Mouse (Mus musculus): ENCODE measurements around the gene Prdx2. TPM values are rescaled to one million over a fixed set of nuclear protein-coding genes. Genes with fewer than 3 reads are reported as not detected.
A peak's percentile ranks its signal among the peaks of the same experiment; 100 is the strongest.

The Prdx2 gene
- total RNA-seq, 1 experiment, result 328 TPM

DNA sequence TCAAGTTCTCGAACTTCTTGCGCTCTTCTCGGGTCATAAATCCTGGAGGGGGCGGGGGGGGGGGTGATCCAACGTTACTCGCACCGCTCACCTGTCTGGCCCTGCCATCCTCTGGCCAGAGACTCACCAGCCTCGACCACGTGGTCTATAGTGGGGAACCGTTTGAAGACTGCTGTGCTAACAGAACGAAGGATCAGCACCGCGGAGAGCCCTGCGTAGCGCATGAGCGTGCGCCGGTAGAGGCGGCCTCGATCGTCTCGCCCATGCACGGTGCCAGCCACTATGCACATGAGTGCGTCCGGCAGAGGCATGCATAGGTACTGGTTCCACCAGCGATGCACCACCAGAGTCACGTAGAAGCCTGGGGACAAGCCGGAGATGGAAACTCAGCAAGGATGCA, 41.9 kb downstream of the Prdx2 start:
- no peak for DNase-seq (ENCODE audit: low read depth, low spot score)
- TF ChIP-seq MAFK (IDR thresholded peaks at IDR 0.05; ENCODE audit: insufficient read depth, low read depth, low read length), result no peak
- no peak for TF ChIP-seq HCFC1 (IDR thresholded peaks at IDR 0.05; ENCODE audit: borderline replicate concordance, insufficient read depth, low read length)
- no peak for TF ChIP-seq ZC3H11A (IDR thresholded peaks at IDR 0.05; ENCODE audit: borderline replicate concordance, low read depth, low read length)
- TF ChIP-seq ZNF384 (IDR thresholded peaks at IDR 0.05; ENCODE audit: low read depth, low read length), result no peak
- no peak for TF ChIP-seq CHD2 (IDR thresholded peaks at IDR 0.05; ENCODE audit: low read depth, low read length)
- Histone ChIP-seq H3K4me1 (ENCODE audit: control insufficient read depth in 2 of 2, insufficient read depth in 2 of 2, low read length in 2 of 2, poor library complexity in 1 of 2) (peaks cover 0 to 17% of the 10 kb centered on the region in 2 experiments; a peak in 2 of 4 replicates), H3K4me3 (ENCODE audit: insufficient read depth in 1 of 2, low read depth in 1 of 2, low read length in 2 of 2, poor library complexity in 1 of 2, severe bottlenecking in 1 of 2) (no peak overlapping the region), H3K9ac (ENCODE audit: insufficient read depth, low read depth, low read length, poor library complexity, severe bottlenecking) (no peak overlapping the region), H3K36me3 (ENCODE audit: control insufficient read depth, insufficient read depth, low read length, poor library complexity, severe bottlenecking) (no peaks in the 10 kb centered on the region), H3K9me3 (ENCODE audit: control insufficient read depth, insufficient read depth, low read depth, low read length) (no peaks in the 10 kb centered on the region), H3K27ac (ENCODE audit: insufficient read depth, low read depth, low read length, poor library complexity, severe bottlenecking) (no peak overlapping the region)
- in situ Hi-C loops (cut with MboI; ENCODE audit: low sequenced_read_pairs in 2 of 2, unreplicated experiment in 2 of 2), result no loop called here

DNA sequence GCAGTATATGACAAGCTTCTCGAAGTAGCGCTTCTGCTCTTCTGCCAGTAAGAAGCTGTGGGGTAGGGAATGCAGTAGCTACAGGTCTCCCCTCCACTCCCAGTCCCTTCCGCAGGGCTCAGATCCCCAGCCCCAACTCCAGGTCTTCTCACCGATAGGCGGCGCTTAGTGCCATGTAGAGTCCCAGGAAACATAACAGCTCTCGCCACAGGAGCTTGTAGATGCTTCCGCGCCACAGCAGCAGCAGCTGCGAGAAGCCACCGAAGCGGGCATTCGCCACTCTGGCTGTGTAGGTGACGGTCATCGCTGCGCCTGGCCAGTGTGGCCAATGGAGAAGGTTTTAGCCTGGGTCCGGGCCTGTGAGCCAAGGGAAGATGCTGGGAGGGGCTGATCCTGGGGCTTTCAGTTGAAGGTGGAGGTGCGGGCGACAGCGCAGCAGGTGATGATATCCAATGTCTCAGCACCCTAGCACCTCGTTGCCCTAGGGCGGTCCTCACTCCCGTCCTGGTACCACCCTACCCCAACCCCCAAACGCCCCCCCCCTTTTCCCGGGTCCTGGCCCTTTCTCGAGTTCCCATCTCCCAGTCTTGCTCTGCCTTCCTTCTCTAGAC, 43.9 kb downstream of the Prdx2 start:
- no peak overlapping the region for H3K27ac ChIP-seq (ENCODE audit: insufficient read depth, low read depth, low read length, poor library complexity, severe bottlenecking)
- H3K9ac ChIP-seq (ENCODE audit: insufficient read depth, low read depth, low read length, poor library complexity, severe bottlenecking), result no peak overlapping the region; the same call in 1 of the 2 replicates
- peak; percentile 79 for DNase-seq (ENCODE audit: low read depth, low spot score)
- H3K4me1 ChIP-seq (ENCODE audit: control insufficient read depth in 2 of 2, insufficient read depth in 2 of 2, low read length in 2 of 2, poor library complexity in 1 of 2), result peaks cover 2 to 15% of the 10 kb centered on the region in 2 experiments; a peak in 2 of 4 replicates
- TF ChIP-seq MAFK (IDR thresholded peaks at IDR 0.05; ENCODE audit: insufficient read depth, low read depth, low read length) (no peak), HCFC1 (IDR thresholded peaks at IDR 0.05; ENCODE audit: borderline replicate concordance, insufficient read depth, low read length) (no peak), ZC3H11A (IDR thresholded peaks at IDR 0.05; ENCODE audit: borderline replicate concordance, low read depth, low read length) (no peak), ZNF384 (IDR thresholded peaks at IDR 0.05; ENCODE audit: low read depth, low read length) (no peak), CHD2 (IDR thresholded peaks at IDR 0.05; ENCODE audit: low read depth, low read length) (no peak)
- in situ Hi-C loops (cut with MboI; ENCODE audit: low sequenced_read_pairs in 2 of 2, unreplicated experiment in 2 of 2), result no loop called here
- no peaks in the 10 kb centered on the region for H3K9me3 ChIP-seq (ENCODE audit: control insufficient read depth, insufficient read depth, low read depth, low read length)
- peak overlapping the region; percentile 53 to 63; a peak in 3 of 4 replicates for H3K4me3 ChIP-seq (ENCODE audit: insufficient read depth in 1 of 2, low read depth in 1 of 2, low read length in 2 of 2, poor library complexity in 1 of 2, severe bottlenecking in 1 of 2)
- H3K36me3 ChIP-seq (ENCODE audit: control insufficient read depth, insufficient read depth, low read length, poor library complexity, severe bottlenecking), result peaks cover 8% of the 10 kb centered on the region

DNA sequence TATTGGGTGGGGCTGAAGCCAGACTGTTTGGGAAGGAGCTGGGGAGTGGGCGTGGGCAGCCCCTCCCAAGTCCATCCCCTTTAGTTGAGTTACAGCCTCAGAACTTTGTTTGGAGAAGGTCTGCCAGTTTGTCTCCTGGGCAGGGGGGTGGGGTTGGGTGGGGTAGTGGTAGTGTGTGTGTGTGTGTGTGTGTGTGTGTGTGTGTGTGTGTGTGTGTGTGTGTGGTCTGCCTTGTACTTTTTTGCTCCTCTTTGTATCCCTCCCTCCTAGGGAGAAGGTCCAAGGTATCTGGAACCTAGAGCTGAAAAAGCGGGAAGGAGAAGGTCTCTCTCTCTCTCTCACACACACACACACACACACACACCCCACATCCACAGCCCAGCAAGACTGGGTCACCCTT, 45.0 kb downstream of the Prdx2 start, which contains the start of gene Best2:
Gene Best2, minus strand, starts transcription at position 101 of the 400 bp plus-strand sequence.
- TF ChIP-seq CHD2 (IDR thresholded peaks at IDR 0.05; ENCODE audit: low read depth, low read length) (no peak), HCFC1 (IDR thresholded peaks at IDR 0.05; ENCODE audit: borderline replicate concordance, insufficient read depth, low read length) (no peak), MAFK (IDR thresholded peaks at IDR 0.05; ENCODE audit: insufficient read depth, low read depth, low read length) (no peak), ZNF384 (IDR thresholded peaks at IDR 0.05; ENCODE audit: low read depth, low read length) (no peak), ZC3H11A (IDR thresholded peaks at IDR 0.05; ENCODE audit: borderline replicate concordance, low read depth, low read length) (no peak)
- peak within 1 kb of the TSS; percentile 53 to 63; a peak in 3 of 4 replicates for H3K4me3 ChIP-seq (ENCODE audit: insufficient read depth in 1 of 2, low read depth in 1 of 2, low read length in 2 of 2, poor library complexity in 1 of 2, severe bottlenecking in 1 of 2)
- no peak within 1 kb of the TSS for H3K27ac ChIP-seq (ENCODE audit: insufficient read depth, low read depth, low read length, poor library complexity, severe bottlenecking)
- H3K9ac ChIP-seq (ENCODE audit: insufficient read depth, low read depth, low read length, poor library complexity, severe bottlenecking), result no peak within 1 kb of the TSS; the same call in 1 of the 2 replicates
- no peaks in the 10 kb centered on the region for H3K9me3 ChIP-seq (ENCODE audit: control insufficient read depth, insufficient read depth, low read depth, low read length)
- H3K4me1 ChIP-seq (ENCODE audit: control insufficient read depth in 2 of 2, insufficient read depth in 2 of 2, low read length in 2 of 2, poor library complexity in 1 of 2), result peaks cover 2 to 10% of the 10 kb centered on the region in 2 experiments; a peak in 2 of 4 replicates
- in situ Hi-C loops (cut with MboI; ENCODE audit: low sequenced_read_pairs in 2 of 2, unreplicated experiment in 2 of 2), result no loop called here
- H3K36me3 ChIP-seq (ENCODE audit: control insufficient read depth, insufficient read depth, low read length, poor library complexity, severe bottlenecking), result peaks cover 19% of the 10 kb centered on the region
- DNase-seq (ENCODE audit: low read depth, low spot score), result no peak

DNA sequence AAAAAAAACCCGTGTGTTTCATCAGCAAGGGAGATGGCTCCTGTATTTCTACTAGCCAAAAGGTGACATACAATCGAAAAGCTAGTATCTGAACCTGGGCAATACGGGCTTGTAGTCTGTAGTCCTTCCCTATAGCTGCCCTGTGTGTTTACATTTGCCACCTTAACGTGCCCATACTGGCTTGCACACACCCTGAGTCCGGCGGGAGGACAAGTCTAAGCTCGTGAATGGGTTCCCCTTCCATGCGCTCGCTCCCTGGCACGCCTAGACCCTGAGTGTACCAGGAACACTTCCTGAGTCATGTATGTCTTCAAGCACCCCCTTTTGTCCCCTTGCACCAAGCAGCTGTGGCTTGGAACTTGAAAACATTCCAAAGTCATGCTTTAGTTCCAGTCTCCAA, 47.3 kb downstream of the Prdx2 start:
- H3K9me3 ChIP-seq (ENCODE audit: control insufficient read depth, insufficient read depth, low read depth, low read length), result no peaks in the 10 kb centered on the region
- H3K9ac ChIP-seq (ENCODE audit: insufficient read depth, low read depth, low read length, poor library complexity, severe bottlenecking), result no peak overlapping the region
- no peak overlapping the region for H3K4me3 ChIP-seq (ENCODE audit: insufficient read depth in 1 of 2, low read depth in 1 of 2, low read length in 2 of 2, poor library complexity in 1 of 2, severe bottlenecking in 1 of 2)
- no peak overlapping the region for H3K27ac ChIP-seq (ENCODE audit: insufficient read depth, low read depth, low read length, poor library complexity, severe bottlenecking)
- in situ Hi-C loops (cut with MboI; ENCODE audit: low sequenced_read_pairs in 2 of 2, unreplicated experiment in 2 of 2), result no loop called here
- DNase-seq (ENCODE audit: low read depth, low spot score), result no peak
- H3K4me1 ChIP-seq (ENCODE audit: control insufficient read depth in 2 of 2, insufficient read depth in 2 of 2, low read length in 2 of 2, poor library complexity in 1 of 2), result peaks cover 2 to 11% of the 10 kb centered on the region in 2 experiments; a peak in 2 of 4 replicates
- H3K36me3 ChIP-seq (ENCODE audit: control insufficient read depth, insufficient read depth, low read length, poor library complexity, severe bottlenecking), result peaks cover 31% of the 10 kb centered on the region
- TF ChIP-seq ZC3H11A (IDR thresholded peaks at IDR 0.05; ENCODE audit: borderline replicate concordance, low read depth, low read length), result no peak
- no peak for TF ChIP-seq MAFK (IDR thresholded peaks at IDR 0.05; ENCODE audit: insufficient read depth, low read depth, low read length)
- no peak for TF ChIP-seq ZNF384 (IDR thresholded peaks at IDR 0.05; ENCODE audit: low read depth, low read length)
- TF ChIP-seq CHD2 (IDR thresholded peaks at IDR 0.05; ENCODE audit: low read depth, low read length), result no peak
- no peak for TF ChIP-seq HCFC1 (IDR thresholded peaks at IDR 0.05; ENCODE audit: borderline replicate concordance, insufficient read depth, low read length)
